Mouse (Mus musculus) erythroid progenitor cell, adult 5-6 weeks (primary cell): ENCODE results near the gene Tor2a. TPM values are rescaled to one million over a fixed set of nuclear protein-coding genes. Genes with fewer than 3 reads are reported as not detected.
A peak's percentile ranks its signal among the peaks of the same experiment; 100 is the strongest.

Experiments
- ATAC-seq: replicated peaks from 2 replicates; pipeline ENCODE4 v1.8.0; 2016; ENCODE audit warnings: moderate number of reproducible peaks, mild to moderate bottlenecking, moderate TSS enrichment, inconsistent platforms; ENCODE audit not compliant: poor library complexity, low FRiP score, severe bottlenecking
- total RNA-seq, 2 experiments: library from RNA; stranded (forward) in 1 of 2; stranded (reverse) in 1 of 2; fragments of 150-400 nt in 1 of 2; fragments of 186-747, 209-891 nt in 1 of 2; gene quantifications; 2 replicates each; pipeline versions ENCODE4 v1.2.3 to v1.2.4; 2015 to 2017; ENCODE audit warnings: low replicate concordance in 2 of 2

The Tor2a gene
- total RNA-seq, 2 experiments from 2014 or later = 0.91 to 4.2 TPM

- 0 out of 2 replicates have a peak, but pooled peaks have one; percentile 37 for ATAC-seq
Measured at GRCm38 (mm10) chr2:32727435-32727834, 29.6 kb upstream of the Tor2a start.

- ATAC-seq = no peak
Measured at GRCm38 (mm10) chr2:32728463-32728862, 28.6 kb upstream of the Tor2a start.

- no peak for ATAC-seq
Measured at GRCm38 (mm10) chr2:32729547-32729946, 27.5 kb upstream of the Tor2a start.

- no peak for ATAC-seq
Measured at GRCm38 (mm10) chr2:32730854-32731253, 26.2 kb upstream of the Tor2a start.

- ATAC-seq = no peak
Measured at GRCm38 (mm10) chr2:32731911-32732310, 25.1 kb upstream of the Tor2a start.

- ATAC-seq = no peak
Measured at GRCm38 (mm10) chr2:32732695-32733094, 24.3 kb upstream of the Tor2a start.

GRCm38 (mm10) chr2:32734480-32734879 is 22.6 kb upstream of the Tor2a start:
- no peak for ATAC-seq

- ATAC-seq = no peak
Measured at GRCm38 (mm10) chr2:32734933-32735332, 22.1 kb upstream of the Tor2a start.

GRCm38 (mm10) chr2:32736306-32736829 is 20.7 kb upstream of the Tor2a start:
- ATAC-seq = no peak

- no peak for ATAC-seq
Measured at GRCm38 (mm10) chr2:32737008-32737407, 20.0 kb upstream of the Tor2a start.

GRCm38 (mm10) chr2:32739311-32739710 is 17.7 kb upstream of the Tor2a start:
- no peak for ATAC-seq

- ATAC-seq = no peak
Measured at GRCm38 (mm10) chr2:32740916-32741272, 16.1 kb upstream of the Tor2a start, which contains the start of gene 6330409D20Rik. Gene 6330409D20Rik, minus strand, starts transcription at chr2:32741016.

GRCm38 (mm10) chr2:32741273-32742172 is 15.5 kb upstream of the Tor2a start:
- ATAC-seq = no peak

GRCm38 (mm10) chr2:32742173-32742531 is 14.9 kb upstream of the Tor2a start:
- ATAC-seq = no peak

GRCm38 (mm10) chr2:32744272-32744982 is 12.6 kb upstream of the Tor2a start:
- ATAC-seq = no peak

GRCm38 (mm10) chr2:32749082-32749481 is 8.0 kb upstream of the Tor2a start:
- ATAC-seq = no peak

GRCm38 (mm10) chr2:32750199-32750598 is 6.8 kb upstream of the Tor2a start:
- no peak for ATAC-seq

GRCm38 (mm10) chr2:32750887-32751664 is 6.0 kb upstream of the Tor2a start:
- no peak for ATAC-seq

- ATAC-seq = no peak
Measured at GRCm38 (mm10) chr2:32751665-32752033, 5.4 kb upstream of the Tor2a start.

GRCm38 (mm10) chr2:32752181-32752580 is 4.9 kb upstream of the Tor2a start:
- ATAC-seq = no peak
